Mouse (Mus musculus) forebrain, embryonic 12.5 days (tissue): ENCODE measurements around the gene Lgals3. TPM values are rescaled to one million over a fixed set of nuclear protein-coding genes. Genes with fewer than 3 reads are reported as not detected.

ENCODE experiments used
- ATAC-seq: fragments of 200-750 bp; cut with Nextera tagmentation; 2 replicates; pipeline ENCODE4 v1.8.0; 2017; ENCODE audit warnings: moderate TSS enrichment; ENCODE audit not compliant: low FRiP score
- H3K27ac ChIP-seq: fragments of 300-500 bp; sonication (generic); 2 replicates; pipeline ENCODE4 v1.5.1; 2016; ENCODE audit warnings: mild to moderate bottlenecking
- H3K27me3 ChIP-seq: fragments of 300-500 bp; sonication (generic); 2 replicates; pipeline ENCODE4 v1.6.1; 2016; ENCODE audit warnings: mild to moderate bottlenecking
- H3K36me3 ChIP-seq: fragments of 300-500 bp; sonication (generic); replicated peaks from 2 replicates; pipeline ENCODE4 v1.6.1; 2016; ENCODE audit warnings: mild to moderate bottlenecking
- H3K4me1 ChIP-seq: fragments of 300-500 bp; sonication (generic); 2 replicates; pipeline ENCODE4 v1.6.1; 2016
- H3K4me2 ChIP-seq: fragments of 300-500 bp; sonication (generic); 2 replicates; pipeline ENCODE4 v1.6.1; 2016; ENCODE audit warnings: mild to moderate bottlenecking, moderate library complexity
- H3K4me3 ChIP-seq: fragments of 300-500 bp; sonication (generic); replicated peaks from 2 replicates; pipeline ENCODE4 v1.5.1; 2016; ENCODE audit warnings: mild to moderate bottlenecking
- H3K9ac ChIP-seq: fragments of 300-500 bp; sonication (generic); 2 replicates; pipeline ENCODE4 v1.6.1; 2016; ENCODE audit warnings: mild to moderate bottlenecking
- H3K9me3 ChIP-seq: fragments of 300-500 bp; sonication (generic); 2 replicates; pipeline ENCODE4 v1.6.1; 2016
- WGBS: fragments of 180-500 bp; shearing (Covaris S2); methylation state at CpG from one replicate; pipeline ENCODE4 v1.1.7; 2016; 5-methylcytosine and 5-hydroxymethylcytosine counted together
- polyA plus RNA-seq: library from polyadenylated mRNA; unstranded; fragments of >200 nt; fragmentation: Nextera tagmentation; extraction: Ambion mirVana; gene quantifications from 2 replicates; pipeline ENCODE4 v1.2.1, GENCODE M21; 2016

Gene Lgals3
- polyA plus RNA-seq, 1 experiment from 2014 or later: 0.56 TPM

DNA sequence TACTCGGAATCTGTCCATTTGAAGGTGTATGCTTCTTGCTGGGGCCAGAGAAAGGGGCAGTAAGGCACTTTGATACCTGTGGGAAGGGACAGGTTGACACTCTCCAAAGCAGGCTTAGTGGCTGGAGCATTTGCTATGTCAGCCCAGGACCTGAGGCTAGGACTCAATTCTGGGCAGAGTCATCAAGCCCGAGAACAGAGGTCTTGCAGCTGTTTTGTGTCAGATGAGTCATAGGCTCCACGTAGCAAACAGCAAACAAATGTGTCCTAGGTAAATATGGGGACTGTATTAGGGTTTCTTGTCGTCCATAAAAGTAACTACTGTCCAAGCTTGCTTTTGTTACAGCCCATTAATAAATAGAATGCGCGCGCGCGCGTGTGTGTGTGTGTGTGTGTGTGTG, 15.3 kb upstream of the Lgals3 start:
- no peak for ATAC-seq
- 96% methylated on average over 10 of the region's 10 CpGs for WGBS
- H3K4me1 ChIP-seq: no peaks in the 10 kb centered on the region
- no peak overlapping the region for H3K4me3 ChIP-seq
- no peak overlapping the region for H3K27ac ChIP-seq
- no peaks in the 10 kb centered on the region for H3K27me3 ChIP-seq
- H3K36me3 ChIP-seq: no peaks in the 10 kb centered on the region
- H3K9me3 ChIP-seq: no peaks in the 10 kb centered on the region
- H3K9ac ChIP-seq: no peak overlapping the region
- H3K4me2 ChIP-seq: no peak overlapping the region

DNA sequence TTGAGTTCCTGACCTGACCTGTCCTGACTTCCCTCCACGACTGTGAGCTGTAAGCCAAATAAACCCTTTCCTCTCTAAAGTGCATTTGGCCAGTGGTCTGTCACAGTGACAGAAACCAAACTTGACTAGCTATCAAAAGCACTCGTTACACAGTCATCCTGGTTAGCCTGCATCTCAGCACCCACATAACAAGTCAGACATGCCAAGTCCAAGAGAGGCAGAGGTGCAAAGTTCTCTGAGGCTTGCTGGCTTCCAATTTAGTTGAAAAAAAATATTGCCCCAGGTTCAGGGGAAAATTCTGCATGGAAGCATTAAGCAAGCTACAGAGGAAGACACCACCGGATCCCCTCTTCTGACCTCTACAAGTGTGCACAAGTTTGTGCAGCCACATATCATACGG, 14.3 kb upstream of the Lgals3 start:
- Histone ChIP-seq H3K9me3 (no peaks in the 10 kb centered on the region), H3K4me1 (no peaks in the 10 kb centered on the region), H3K27me3 (no peaks in the 10 kb centered on the region), H3K4me2 (no peak overlapping the region), H3K27ac (no peak overlapping the region), H3K9ac (no peak overlapping the region), H3K36me3 (no peaks in the 10 kb centered on the region), H3K4me3 (no peak overlapping the region)
- WGBS: 83% methylated on average over 4 of the region's 4 CpGs
- ATAC-seq: no peak

DNA sequence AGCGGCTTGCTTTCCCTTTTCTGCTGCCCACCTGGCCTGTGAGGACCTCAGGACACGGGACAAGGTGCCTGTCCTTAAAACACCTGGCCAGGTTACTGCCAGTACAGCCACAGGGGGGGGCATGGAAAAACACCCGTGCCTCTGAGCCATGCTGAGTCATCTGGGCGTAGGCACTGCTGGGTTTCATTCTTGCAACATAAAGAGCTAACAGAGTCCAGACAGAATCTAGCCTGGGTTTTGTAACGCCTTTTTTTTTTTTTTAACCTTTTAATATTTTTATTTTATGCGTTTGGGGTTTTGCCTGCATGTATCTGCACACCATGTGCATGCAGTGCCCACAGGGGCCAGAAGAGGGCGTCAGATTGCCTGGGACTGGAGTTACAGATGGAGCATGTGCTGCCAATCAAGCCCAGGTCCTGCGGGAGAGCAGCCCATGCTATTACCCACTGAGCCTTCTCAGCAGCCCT, 13.4 kb upstream of the Lgals3 start:
- Histone ChIP-seq H3K36me3 (no peaks in the 10 kb centered on the region), H3K9me3 (no peaks in the 10 kb centered on the region), H3K27me3 (no peaks in the 10 kb centered on the region), H3K4me1 (no peaks in the 10 kb centered on the region), H3K27ac (no peak overlapping the region), H3K9ac (no peak overlapping the region), H3K4me2 (no peak overlapping the region), H3K4me3 (no peak overlapping the region)
- ATAC-seq: no peak
- WGBS: 67% methylated on average over 8 of the region's 8 CpGs

DNA sequence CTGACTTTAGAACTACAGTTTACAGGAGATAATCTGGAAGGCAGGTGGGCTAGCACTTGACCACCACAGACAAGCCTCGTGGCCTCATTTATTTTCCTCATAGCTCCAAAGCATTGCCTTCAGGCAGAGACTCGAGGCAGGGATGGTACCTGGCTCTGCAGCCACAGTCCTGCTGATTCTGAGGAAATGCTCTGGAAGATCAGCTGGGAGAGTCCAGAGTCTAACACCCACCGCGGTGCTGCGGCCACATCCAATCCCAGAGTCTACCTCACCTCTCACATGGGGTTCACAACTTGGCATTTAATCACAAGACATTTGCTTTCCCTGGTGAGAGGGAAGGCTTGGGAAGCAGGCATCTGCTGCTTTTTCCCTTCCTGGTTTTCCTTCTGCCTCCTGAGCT, 12.6 kb upstream of the Lgals3 start:
- Histone ChIP-seq H3K9me3 (no peaks in the 10 kb centered on the region), H3K4me2 (no peak overlapping the region), H3K9ac (no peak overlapping the region), H3K4me1 (no peaks in the 10 kb centered on the region), H3K27me3 (no peaks in the 10 kb centered on the region), H3K27ac (no peak overlapping the region), H3K4me3 (no peak overlapping the region), H3K36me3 (no peaks in the 10 kb centered on the region)
- no peak for ATAC-seq
- 83% methylated on average over 5 of the region's 5 CpGs for WGBS

DNA sequence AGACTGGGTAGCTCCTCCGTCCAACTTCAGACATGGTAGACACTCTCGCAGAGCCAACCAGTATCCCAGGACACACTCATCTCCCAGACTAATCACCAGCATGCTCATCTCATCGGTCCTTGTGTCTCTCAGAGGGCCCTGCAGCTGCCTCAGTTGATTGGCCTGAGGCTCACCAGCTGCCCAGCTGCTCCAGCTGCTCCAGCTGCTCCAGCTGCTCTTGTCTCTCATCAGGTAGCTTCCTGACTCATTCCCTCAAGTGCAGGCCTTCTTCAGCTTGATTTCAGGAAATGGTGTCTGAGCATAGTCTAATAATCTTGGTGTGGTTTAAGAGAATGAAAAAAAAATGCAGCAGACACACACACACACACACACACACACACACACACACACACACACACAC, 10.9 kb upstream of the Lgals3 start:
- no peak overlapping the region for H3K4me2 ChIP-seq
- H3K36me3 ChIP-seq: no peaks in the 10 kb centered on the region
- no peak for ATAC-seq
- no peak overlapping the region for H3K27ac ChIP-seq
- H3K9me3 ChIP-seq: no peaks in the 10 kb centered on the region
- no peaks in the 10 kb centered on the region for H3K4me1 ChIP-seq
- no peaks in the 10 kb centered on the region for H3K27me3 ChIP-seq
- no peak overlapping the region for H3K9ac ChIP-seq
- 73% methylated on average over 3 of the region's 3 CpGs for WGBS
- no peak overlapping the region for H3K4me3 ChIP-seq

DNA sequence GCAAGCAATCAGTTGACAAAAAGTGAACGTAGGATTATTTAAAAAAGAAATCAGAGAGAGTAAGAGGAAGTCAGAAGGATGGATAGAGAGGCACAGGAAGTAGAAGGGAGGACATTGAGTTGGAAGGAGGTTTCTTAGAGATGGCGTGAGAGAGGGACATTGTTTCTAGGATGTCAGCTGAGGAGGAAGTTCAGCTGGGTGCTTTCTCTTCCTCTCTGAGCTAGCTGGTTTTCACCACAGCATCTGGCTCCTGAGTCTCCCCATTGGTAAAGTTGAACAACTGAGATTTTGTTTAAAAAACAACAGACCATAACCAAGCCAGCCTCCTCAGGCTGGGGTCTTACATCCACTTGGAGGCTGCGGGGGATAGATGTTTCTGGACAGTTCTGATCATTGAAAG, 7.9 kb upstream of the Lgals3 start:
- Histone ChIP-seq H3K4me3 (no peak overlapping the region), H3K27me3 (no peaks in the 10 kb centered on the region), H3K9ac (no peak overlapping the region), H3K4me1 (no peaks in the 10 kb centered on the region), H3K9me3 (no peaks in the 10 kb centered on the region), H3K27ac (no peak overlapping the region), H3K4me2 (no peak overlapping the region), H3K36me3 (no peaks in the 10 kb centered on the region)
- WGBS: 76% methylated on average over 3 of the region's 3 CpGs
- no peak for ATAC-seq

DNA sequence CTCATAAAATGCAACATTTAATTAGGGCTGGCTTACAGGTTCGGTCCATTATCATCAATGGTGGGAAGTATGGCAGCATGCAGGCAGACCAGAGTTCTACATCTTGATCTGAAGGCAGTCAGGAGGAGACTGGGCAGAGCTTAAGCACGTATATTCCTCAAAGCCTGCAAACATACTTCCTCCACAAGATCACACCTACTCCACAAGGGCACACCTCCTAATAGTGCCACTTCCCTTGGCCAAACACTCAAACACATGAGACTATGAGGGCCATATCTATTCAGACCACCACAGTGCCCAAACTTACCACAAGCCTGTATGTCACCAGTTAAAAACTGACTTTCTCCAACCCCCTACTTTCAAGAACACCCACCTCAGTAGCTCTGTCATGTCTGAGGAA, 6.1 kb upstream of the Lgals3 start:
- Histone ChIP-seq H3K9me3 (no peaks in the 10 kb centered on the region), H3K4me2 (no peak overlapping the region), H3K27ac (no peak overlapping the region), H3K36me3 (no peaks in the 10 kb centered on the region), H3K4me3 (no peak overlapping the region), H3K27me3 (no peaks in the 10 kb centered on the region), H3K4me1 (peaks cover 5% of the 10 kb centered on the region), H3K9ac (no peak overlapping the region)
- 96% methylated on average over 2 of the region's 2 CpGs for whole genome bisulfite sequencing
- no peak for ATAC-seq

DNA sequence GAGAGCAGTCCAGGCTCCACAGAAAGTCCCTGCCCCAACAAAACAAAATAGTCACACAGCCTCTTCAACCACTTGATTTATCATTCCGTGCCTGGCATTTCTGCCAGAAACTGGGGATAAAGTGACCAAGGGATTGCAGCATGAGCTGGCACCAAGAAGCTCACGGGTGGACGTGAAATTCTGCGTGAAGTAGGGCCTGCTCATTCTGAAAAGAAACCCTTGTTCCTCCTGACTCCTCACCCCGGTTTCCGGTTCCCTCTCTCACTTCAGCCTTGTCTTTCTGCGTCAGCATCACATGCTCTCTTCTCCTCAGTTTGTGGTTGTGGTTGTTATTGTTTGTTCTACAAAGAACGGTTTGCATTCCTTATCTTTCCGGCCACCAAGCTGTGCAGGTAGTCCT, 5.7 kb upstream of the Lgals3 start:
- no peaks in the 10 kb centered on the region for H3K27me3 ChIP-seq
- ATAC-seq: no peak
- no peaks in the 10 kb centered on the region for H3K36me3 ChIP-seq
- H3K27ac ChIP-seq: no peak overlapping the region
- 90% methylated on average over 9 of the region's 9 CpGs for WGBS
- H3K4me3 ChIP-seq: no peak overlapping the region
- H3K4me1 ChIP-seq: peaks cover 5% of the 10 kb centered on the region
- H3K9me3 ChIP-seq: no peaks in the 10 kb centered on the region
- H3K9ac ChIP-seq: no peak overlapping the region
- H3K4me2 ChIP-seq: no peak overlapping the region

DNA sequence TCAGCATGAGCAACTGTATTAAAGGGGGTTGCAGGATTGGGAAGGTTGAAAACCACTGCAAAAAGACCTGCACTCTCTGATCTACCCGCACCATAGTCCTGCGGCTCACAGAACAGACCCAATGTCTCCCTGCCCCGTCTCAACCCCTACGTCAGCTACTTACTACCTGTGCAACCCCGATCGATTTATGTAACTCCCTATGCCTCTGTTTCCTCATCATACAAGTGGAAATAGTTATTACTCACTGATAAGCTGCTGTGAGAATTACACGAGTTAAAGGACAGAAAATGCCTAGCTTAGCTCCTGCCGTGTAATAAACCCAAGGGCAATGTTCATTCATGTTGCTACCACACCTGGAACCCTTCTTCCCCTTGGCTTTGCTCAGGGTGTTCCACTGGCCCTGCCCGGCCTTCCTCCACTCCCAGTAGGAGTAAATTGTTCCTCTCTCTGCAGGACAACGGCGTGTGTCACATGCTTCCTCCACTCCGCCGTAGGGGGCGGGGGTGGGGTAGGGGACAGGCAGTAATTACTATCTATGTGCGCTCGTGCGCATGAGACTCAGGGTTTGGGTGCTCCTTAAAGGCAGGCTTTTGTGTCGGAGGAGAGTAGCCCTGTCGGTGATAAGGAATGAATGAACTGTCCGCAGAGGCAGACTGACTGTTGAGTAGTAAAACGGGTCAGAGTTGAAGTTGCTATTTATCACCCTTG, 2.7 kb upstream of the Lgals3 start:
- Histone ChIP-seq H3K36me3 (no peaks in the 10 kb centered on the region), H3K27me3 (no peaks in the 10 kb centered on the region), H3K4me2 (peak overlapping the region; percentile 19; the same call in 1 of the 2 replicates), H3K9me3 (no peaks in the 10 kb centered on the region), H3K4me3 (no peak overlapping the region), H3K27ac (no peak overlapping the region), H3K4me1 (peaks cover 12% of the 10 kb centered on the region), H3K9ac (no peak overlapping the region)
- WGBS: 42% methylated on average over 21 of the region's 21 CpGs
- no peak for ATAC-seq

DNA sequence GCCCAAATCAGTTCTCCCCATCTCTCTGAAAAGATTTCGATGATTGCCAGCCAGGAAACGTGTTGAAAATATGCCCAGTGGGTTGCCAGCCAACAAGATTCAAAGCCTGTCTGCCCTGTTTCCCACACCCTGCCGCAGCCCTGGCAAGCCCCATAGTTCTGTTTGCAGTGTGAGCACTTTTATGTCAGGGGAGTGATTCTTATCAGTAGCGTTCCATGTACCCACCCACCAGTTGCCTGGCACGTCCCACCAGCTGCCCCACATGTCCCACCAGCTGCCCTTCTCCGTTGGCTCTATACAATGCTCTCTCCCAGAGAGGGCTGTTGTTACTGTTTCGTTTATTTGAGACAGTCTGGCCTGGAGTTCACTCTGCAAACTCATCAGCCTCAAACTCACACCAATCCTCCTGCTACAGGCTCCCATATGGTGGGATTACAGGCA, 650 bp upstream of the Lgals3 start:
- no peak overlapping the region for H3K4me3 ChIP-seq
- peaks cover 1% of the 10 kb centered on the region; the same call in 1 of the 2 replicates for H3K27me3 ChIP-seq
- H3K27ac ChIP-seq: no peak overlapping the region
- no peak for ATAC-seq
- no peak overlapping the region for H3K4me2 ChIP-seq
- peaks cover 12% of the 10 kb centered on the region for H3K4me1 ChIP-seq
- no peaks in the 10 kb centered on the region for H3K9me3 ChIP-seq
- no peak overlapping the region for H3K9ac ChIP-seq
- no peaks in the 10 kb centered on the region for H3K36me3 ChIP-seq
- 69% methylated on average over 7 of the region's 7 CpGs for WGBS

DNA sequence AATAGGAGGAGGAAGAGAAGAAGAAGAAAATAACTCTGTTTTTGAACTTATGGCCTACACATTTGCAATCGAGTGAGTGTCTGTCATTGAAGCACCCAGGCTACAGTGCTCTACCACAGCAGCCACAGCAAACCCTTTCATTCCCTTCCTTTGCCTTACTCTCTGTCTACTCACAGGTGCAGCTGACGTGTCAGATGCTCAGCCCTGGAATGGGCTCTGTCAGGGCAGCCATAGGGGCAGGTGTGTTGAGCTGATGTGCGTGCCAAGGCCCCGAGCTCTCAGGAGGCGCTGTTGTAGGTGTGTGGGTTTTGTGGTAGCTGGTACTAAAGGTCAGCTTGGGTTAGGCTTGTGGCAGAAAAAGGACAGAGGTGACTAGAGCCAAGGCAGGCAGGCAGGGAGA, 2.2 kb downstream of the Lgals3 start:
- peaks cover 26% of the 10 kb centered on the region for H3K27me3 ChIP-seq
- H3K36me3 ChIP-seq: no peaks in the 10 kb centered on the region
- no peak for ATAC-seq
- H3K4me1 ChIP-seq: peaks cover 20% of the 10 kb centered on the region
- H3K9me3 ChIP-seq: no peaks in the 10 kb centered on the region
- H3K9ac ChIP-seq: no peak overlapping the region
- no peak overlapping the region for H3K4me2 ChIP-seq
- 89% methylated on average over 5 of the region's 5 CpGs for WGBS
- no peak overlapping the region for H3K27ac ChIP-seq
- no peak overlapping the region for H3K4me3 ChIP-seq

DNA sequence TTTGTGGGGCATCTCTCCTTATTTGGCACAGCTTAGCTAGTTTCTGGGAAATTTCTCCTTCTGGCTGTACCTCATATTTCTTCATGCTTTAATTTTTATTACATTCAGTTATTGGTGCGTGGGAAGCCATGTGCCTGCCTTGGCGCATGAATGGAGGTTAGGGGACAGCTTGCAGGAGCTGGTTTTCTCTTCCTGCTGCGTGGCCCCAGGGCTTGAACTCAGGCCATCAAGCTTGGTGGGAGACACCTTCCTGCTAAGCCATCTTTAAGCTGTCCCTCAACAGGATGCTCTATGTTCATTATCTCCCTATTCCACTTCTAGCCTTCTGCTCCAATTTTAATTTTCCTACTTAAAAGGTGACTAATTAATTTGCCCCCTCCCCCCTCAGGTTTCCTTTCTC, 3.2 kb downstream of the Lgals3 start:
- ATAC-seq: no peak
- Histone ChIP-seq H3K4me1 (peaks cover 16% of the 10 kb centered on the region), H3K27ac (no peak overlapping the region), H3K36me3 (no peaks in the 10 kb centered on the region), H3K4me3 (no peak overlapping the region), H3K27me3 (peaks cover 34% of the 10 kb centered on the region), H3K9ac (no peak overlapping the region), H3K4me2 (no peak overlapping the region), H3K9me3 (no peaks in the 10 kb centered on the region)
- WGBS: 89% methylated on average over 3 of the region's 3 CpGs

DNA sequence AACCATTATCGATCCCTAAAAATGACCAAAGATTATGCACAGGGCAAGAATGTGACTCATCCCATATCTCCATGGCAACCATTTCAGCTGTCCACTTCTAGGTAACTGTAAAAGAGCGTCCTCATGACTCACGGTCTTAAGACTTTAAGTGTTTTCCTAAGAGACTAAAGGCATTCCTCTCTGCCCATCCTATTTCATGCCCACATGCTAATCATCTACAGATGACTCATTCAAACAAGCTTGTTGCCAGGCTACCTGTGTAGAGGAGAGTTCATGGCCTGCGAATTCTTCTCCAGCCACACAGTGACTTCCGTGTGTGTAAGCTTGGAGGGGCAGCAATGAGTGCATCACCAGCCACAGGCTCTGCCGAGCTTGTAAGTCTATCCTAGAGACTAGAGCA, 4.1 kb downstream of the Lgals3 start:
- Histone ChIP-seq H3K27ac (no peak overlapping the region), H3K9me3 (no peaks in the 10 kb centered on the region), H3K9ac (no peak overlapping the region), H3K36me3 (no peaks in the 10 kb centered on the region), H3K4me2 (no peak overlapping the region), H3K4me1 (peaks cover 16% of the 10 kb centered on the region), H3K27me3 (peaks cover 34% of the 10 kb centered on the region), H3K4me3 (no peak overlapping the region)
- ATAC-seq: no peak
- 70% methylated on average over 6 of the region's 6 CpGs for WGBS
